Mouse (Mus musculus): ENCODE measurements around the gene Clybl.

Clybl gene

GRCm38 (mm10) chr14:122371979-122372378, 190.5 kb downstream of the Clybl start:
- no peak for TF ChIP-seq GATA4 (IDR thresholded peaks at IDR 0.05; ENCODE audit: insufficient replicate concordance, low read length)

DNA sequence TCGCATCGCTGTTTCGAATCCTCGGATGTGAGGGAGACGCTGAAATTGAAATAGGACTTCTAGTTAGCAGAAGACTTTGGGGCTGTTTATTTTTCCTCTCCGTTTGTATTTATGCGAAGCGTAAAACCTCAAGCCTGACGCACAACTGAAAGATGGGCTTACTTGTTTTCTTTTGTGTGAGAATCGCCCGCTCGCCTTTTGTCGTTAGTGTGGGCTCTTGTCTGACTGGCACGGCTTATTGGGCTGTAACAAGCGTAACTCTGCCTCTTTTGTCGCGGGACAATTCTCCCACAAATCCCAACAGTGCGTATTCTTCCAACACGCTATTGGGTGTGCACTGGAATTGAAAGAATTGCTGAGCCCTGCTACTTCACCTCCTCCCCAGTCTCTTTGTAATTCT, 192.0 kb downstream of the Clybl start:
- no peak for TF ChIP-seq GATA4 (IDR thresholded peaks at IDR 0.05; ENCODE audit: insufficient replicate concordance, low read length)

GRCm38 (mm10) chr14:122374285-122374997, 192.9 kb downstream of the Clybl start:
- TF ChIP-seq GATA4 (IDR thresholded peaks at IDR 0.05; ENCODE audit: insufficient replicate concordance, low read length) = no peak

DNA sequence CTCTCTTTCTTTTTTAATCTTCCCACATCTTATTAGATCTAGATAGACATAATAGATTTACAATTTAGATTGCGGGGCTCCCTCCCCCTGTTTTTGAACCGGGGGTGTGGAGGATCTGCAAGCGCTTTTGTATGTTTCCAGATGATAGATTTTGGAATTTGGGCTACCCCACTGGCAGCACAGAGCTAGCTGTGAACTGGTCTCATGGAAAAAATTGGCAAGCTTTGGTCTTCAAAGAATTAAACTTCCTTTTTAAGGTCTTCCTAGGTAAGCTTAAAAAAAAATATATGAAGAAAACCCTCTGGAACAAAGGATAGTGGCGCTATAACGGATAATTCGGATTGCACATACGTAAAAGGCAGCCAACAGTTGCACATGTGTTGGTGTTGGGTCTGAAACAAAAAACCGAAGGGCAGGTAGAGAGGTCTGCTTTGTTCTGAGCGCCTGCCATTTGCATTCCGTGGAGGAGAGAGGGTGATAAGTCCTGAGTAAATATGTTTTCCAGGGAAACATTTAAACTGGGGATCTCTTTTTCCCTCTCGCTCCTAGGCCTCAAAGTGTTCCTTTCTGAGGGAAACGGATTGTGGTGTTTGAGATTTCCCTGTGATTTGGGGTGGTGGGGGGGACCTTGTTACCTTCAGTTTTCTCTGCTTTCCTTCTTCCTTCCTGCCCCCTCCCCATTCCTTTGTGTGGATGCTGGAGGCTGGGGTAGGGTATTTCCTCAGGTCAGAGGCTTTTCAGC, 193.7 kb downstream of the Clybl start:
- TF ChIP-seq GATA4 (IDR thresholded peaks at IDR 0.05; ENCODE audit: insufficient replicate concordance, low read length) = no peak

DNA sequence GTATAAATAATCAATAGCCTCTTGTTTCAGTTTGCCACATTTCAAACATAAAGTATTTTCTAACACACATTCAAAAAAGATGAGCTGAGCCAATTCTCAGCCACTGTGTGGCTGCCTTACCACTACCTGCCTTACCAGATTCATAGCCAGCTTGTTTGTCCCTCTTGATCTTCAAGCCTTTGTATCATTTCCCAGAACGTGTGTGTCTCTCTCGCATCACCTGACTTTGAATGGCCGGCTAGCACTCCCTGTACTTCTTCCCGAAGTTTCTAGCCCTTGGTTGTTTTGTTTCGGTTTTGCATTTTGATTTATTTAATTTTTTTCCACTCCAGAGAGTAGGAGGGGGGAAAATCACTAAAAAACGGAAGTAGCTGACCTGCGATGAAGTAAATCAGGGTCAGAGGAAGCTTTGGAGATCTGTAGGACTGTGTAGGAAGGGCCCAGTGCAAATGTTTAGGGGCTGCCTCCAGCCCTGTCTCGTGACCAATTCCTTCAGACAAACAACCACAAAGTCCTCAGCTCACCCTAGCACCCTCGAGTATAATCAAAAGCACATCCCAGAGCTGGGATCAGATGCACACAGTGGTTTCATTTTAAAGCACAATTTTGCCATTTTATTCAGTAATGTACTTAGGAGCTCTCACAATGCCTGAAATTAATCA, 195.1 kb downstream of the Clybl start:
- no peak for TF ChIP-seq GATA4 (IDR thresholded peaks at IDR 0.05; ENCODE audit: insufficient replicate concordance, low read length)

DNA sequence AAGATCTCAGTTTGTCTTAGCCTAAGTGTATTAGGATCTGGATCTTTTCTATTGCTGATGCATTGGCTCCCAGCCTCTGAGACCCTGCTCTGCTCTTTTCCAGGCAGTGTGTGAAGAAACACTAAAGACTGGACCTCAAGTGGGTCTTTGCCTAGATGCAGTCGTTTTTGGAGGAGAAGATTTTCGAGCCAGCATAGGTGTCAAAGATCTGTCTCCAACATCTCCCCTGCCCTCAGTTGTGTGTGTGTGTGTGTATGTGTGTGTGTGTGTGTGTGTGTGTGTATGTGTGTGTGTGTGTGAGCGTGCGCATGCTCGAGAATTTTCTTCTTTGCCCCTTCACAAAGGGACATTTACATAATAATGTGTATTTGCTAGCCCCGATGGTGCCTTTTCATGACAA, 196.2 kb downstream of the Clybl start:
- no peak for TF ChIP-seq GATA4 (IDR thresholded peaks at IDR 0.05; ENCODE audit: insufficient replicate concordance, low read length)

- no peak for TF ChIP-seq GATA4 (IDR thresholded peaks at IDR 0.05; ENCODE audit: insufficient replicate concordance, low read length)
Measured at GRCm38 (mm10) chr14:122379076-122379475, 197.6 kb downstream of the Clybl start.

DNA sequence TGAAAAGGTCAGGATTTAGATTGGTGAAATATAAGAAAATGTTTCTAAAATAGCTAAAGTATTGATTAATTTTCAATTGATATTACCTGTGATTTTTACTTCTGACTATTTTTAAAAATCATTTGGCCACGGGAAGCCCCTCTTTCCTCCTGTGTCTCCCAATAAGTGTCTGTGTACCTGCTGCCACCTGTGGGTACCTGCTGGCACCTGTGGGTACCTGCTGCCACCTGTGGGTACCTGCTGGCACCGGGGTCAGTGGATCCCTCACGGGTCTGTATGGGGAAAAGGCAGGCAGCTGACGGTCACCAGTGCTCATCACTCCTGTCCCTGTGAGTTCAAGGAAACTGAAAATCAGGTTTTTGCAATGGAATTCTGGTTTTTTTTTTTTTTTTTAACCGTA, 198.5 kb downstream of the Clybl start:
- TF ChIP-seq GATA4 (IDR thresholded peaks at IDR 0.05; ENCODE audit: insufficient replicate concordance, low read length) = no peak

- TF ChIP-seq GATA4 (IDR thresholded peaks at IDR 0.05; ENCODE audit: insufficient replicate concordance, low read length) = no peak
Measured at GRCm38 (mm10) chr14:122380896-122381845, 199.7 kb downstream of the Clybl start.

DNA sequence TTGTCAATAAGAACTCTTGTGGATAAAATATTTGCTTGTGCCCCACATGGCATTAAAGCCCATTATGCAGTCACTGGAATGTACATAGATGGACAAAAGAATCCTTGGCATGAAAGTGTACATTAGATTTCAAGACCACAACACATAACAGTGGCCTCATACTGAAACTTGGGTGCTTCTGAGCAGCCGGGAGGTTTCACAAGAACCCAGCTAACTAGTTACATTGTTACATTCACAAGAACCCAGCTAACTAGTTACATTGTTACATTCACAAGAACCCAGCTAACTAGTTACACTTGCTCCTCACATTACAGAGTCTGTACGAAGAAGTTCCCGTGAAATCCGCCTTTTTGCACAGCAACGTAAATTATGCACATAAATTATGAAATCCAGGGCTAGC, 200.8 kb downstream of the Clybl start:
- TF ChIP-seq GATA4 (IDR thresholded peaks at IDR 0.05; ENCODE audit: insufficient replicate concordance, low read length) = no peak

- no peak for TF ChIP-seq GATA4 (IDR thresholded peaks at IDR 0.05; ENCODE audit: insufficient replicate concordance, low read length)
Measured at GRCm38 (mm10) chr14:122383931-122384330, 202.4 kb downstream of the Clybl start.

DNA sequence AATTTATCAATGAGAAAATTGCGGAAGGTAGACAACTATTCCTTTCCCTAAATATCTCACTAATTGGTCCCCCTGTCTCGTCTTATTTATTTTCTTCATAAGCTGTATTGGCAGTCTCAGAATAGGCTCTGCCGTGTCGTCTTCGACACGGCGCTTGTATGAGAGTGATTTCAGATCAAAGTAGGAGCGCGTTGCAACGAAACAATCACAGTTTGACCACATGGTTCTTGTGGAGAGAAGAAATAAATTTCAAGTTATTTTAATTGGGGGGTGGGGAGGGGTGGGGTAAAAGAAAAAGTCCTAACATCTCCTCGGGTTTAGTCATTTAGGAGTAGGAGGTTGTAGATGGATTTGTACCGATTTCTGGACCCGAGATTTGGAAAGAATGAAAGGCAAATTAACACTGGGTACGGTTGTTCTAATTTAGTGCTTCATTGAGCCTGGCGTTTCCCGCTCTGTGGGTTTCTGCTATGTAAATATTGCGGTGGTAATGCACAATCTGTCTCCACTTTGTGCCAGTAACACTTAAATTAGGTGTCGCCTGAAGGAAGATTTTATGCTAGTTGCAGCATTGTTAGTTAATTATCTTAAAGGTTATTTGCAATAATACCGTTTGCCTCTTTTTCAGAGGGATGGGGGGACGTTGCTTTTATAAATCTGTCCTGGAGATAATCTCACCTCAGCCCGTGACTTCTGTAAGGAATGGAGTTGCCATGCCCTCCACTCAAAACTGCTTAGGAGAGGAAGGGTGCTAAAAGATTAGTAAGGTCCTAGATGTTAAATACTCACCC, 203.1 kb downstream of the Clybl start:
- TF ChIP-seq GATA4 (IDR thresholded peaks at IDR 0.05; ENCODE audit: insufficient replicate concordance, low read length) = no peak

- no peak for TF ChIP-seq GATA4 (IDR thresholded peaks at IDR 0.05; ENCODE audit: insufficient replicate concordance, low read length)
Measured at GRCm38 (mm10) chr14:122385238-122385534, 203.7 kb downstream of the Clybl start.

DNA sequence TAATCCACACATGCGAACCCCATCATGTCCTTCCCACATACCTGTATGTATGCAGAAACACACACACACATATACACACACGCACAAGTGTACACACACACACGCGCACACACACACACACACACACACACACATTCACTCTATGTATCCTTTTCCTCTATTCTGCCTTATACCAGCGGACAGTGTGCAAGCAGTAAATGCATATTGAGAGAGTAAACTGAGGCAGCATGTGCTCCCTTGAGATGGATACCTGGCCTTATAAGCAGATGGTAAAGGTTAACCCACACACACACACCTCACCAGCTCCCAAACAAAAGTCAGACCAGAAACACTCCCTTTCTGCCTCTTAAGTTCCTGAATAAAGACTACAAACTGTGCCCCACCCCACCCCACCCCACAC, 204.3 kb downstream of the Clybl start:
- TF ChIP-seq GATA4 (IDR thresholded peaks at IDR 0.05; ENCODE audit: insufficient replicate concordance, low read length) = no peak
